Mouse (Mus musculus): Measurements from ENCODE around the gene Slc25a35. TPM values are rescaled to one million over a fixed set of nuclear protein-coding genes. Genes with fewer than 3 reads are reported as not detected.
"Not testable (repeated sequence)": the region's sequence is repeated elsewhere in the genome, so short reads cannot be mapped to it uniquely, and the experiment has no call there.

Gene Slc25a35
- polyA plus RNA-seq, 1 experiment, result 46.2 TPM

- DNase-seq, result no peak
- 81% methylated on average over 16 of the region's 17 CpGs for WGBS
- Histone ChIP-seq H3K27ac (ENCODE audit: insufficient read depth, low read depth, low read length) (no peak overlapping the region), H3K4me3 (ENCODE audit: insufficient read depth, low read depth, low read length) (no peak overlapping the region), H3K27me3 (replicated peaks; ENCODE audit: control insufficient read depth, insufficient read depth, low read length) (no peaks in the 10 kb centered on the region), H3K4me1 (ENCODE audit: control insufficient read depth, insufficient read depth, low read length) (0 out of 2 replicates have a peak, but pooled peaks cover 2% of the 10 kb centered on the region), H3K36me3 (ENCODE audit: control insufficient read depth, insufficient read depth, low read length) (no peaks in the 10 kb centered on the region)
- TF ChIP-seq POLR2A (IDR thresholded peaks at IDR 0.05; ENCODE audit: low read depth, low read length) (no peak), CTCF (conservative IDR thresholded peaks at IDR 0.05; ENCODE audit: insufficient read depth, insufficient read length, low read depth, low read length) (no peak)
Measured at GRCm38 (mm10) chr11:68988341-68988740, 20.4 kb downstream of the Slc25a35 start.

GRCm38 (mm10) chr11:68993122-68993521 is 25.2 kb downstream of the Slc25a35 start:
- DNase-seq, result no peak

GRCm38 (mm10) chr11:68994377-68994776 is 26.4 kb downstream of the Slc25a35 start:
- Histone ChIP-seq H3K27ac (ENCODE audit: insufficient read depth, low read depth, low read length) (no peak overlapping the region), H3K4me1 (ENCODE audit: control insufficient read depth, insufficient read depth, low read length) (no peaks in the 10 kb centered on the region), H3K36me3 (ENCODE audit: control insufficient read depth, insufficient read depth, low read length) (no peaks in the 10 kb centered on the region; the same call in 1 of the 2 replicates), H3K27me3 (replicated peaks; ENCODE audit: control insufficient read depth, insufficient read depth, low read length) (no peaks in the 10 kb centered on the region), H3K4me3 (ENCODE audit: insufficient read depth, low read depth, low read length) (no peak overlapping the region)
- no peak for DNase-seq
- 0 out of 2 replicates have a peak, but pooled peaks have one; percentile 14 for TF ChIP-seq CTCF (conservative IDR thresholded peaks at IDR 0.05; ENCODE audit: insufficient read depth, insufficient read length, low read depth, low read length)
- TF ChIP-seq POLR2A (IDR thresholded peaks at IDR 0.05; ENCODE audit: low read depth, low read length), result no peak
- WGBS, result 95% methylated on average over 3 of the region's 3 CpGs

More at GRCm38 (mm10) chr11:68993122-68993521, 25.2 kb downstream of the Slc25a35 start:
- no peaks in the 10 kb centered on the region for H3K4me1 ChIP-seq (ENCODE audit: control insufficient read depth, insufficient read depth, low read length)
- H3K27ac ChIP-seq (ENCODE audit: insufficient read depth, low read depth, low read length), result no peak overlapping the region
- no peak for TF ChIP-seq POLR2A (IDR thresholded peaks at IDR 0.05; ENCODE audit: low read depth, low read length)
- TF ChIP-seq CTCF (conservative IDR thresholded peaks at IDR 0.05; ENCODE audit: insufficient read depth, insufficient read length, low read depth, low read length), result no peak
- H3K4me3 ChIP-seq (ENCODE audit: insufficient read depth, low read depth, low read length), result no peak overlapping the region
- WGBS, result 88% methylated on average over 7 of the region's 7 CpGs
- no peaks in the 10 kb centered on the region; the same call in 1 of the 2 replicates for H3K36me3 ChIP-seq (ENCODE audit: control insufficient read depth, insufficient read depth, low read length)
- H3K27me3 ChIP-seq (replicated peaks; ENCODE audit: control insufficient read depth, insufficient read depth, low read length), result no peaks in the 10 kb centered on the region

GRCm38 (mm10) chr11:68997080-68997479 is 29.1 kb downstream of the Slc25a35 start:
- Histone ChIP-seq H3K4me3 (ENCODE audit: insufficient read depth, low read depth, low read length) (no peak overlapping the region), H3K36me3 (ENCODE audit: control insufficient read depth, insufficient read depth, low read length) (peaks cover 2% of the 10 kb centered on the region), H3K27ac (ENCODE audit: insufficient read depth, low read depth, low read length) (no peak overlapping the region), H3K4me1 (ENCODE audit: control insufficient read depth, insufficient read depth, low read length) (no peaks in the 10 kb centered on the region), H3K27me3 (replicated peaks; ENCODE audit: control insufficient read depth, insufficient read depth, low read length) (no peaks in the 10 kb centered on the region)
- no peak for DNase-seq
- no peak for TF ChIP-seq CTCF (conservative IDR thresholded peaks at IDR 0.05; ENCODE audit: insufficient read depth, insufficient read length, low read depth, low read length)
- 95% methylated on average over 4 of the region's 4 CpGs for WGBS

GRCm38 (mm10) chr11:69002782-69003181 is 34.9 kb downstream of the Slc25a35 start:
- DNase-seq; H3K4me1 ChIP-seq (ENCODE audit: control insufficient read depth, insufficient read depth, low read length); H3K27me3 ChIP-seq (replicated peaks; ENCODE audit: control insufficient read depth, insufficient read depth, low read length); H3K36me3 ChIP-seq (ENCODE audit: control insufficient read depth, insufficient read depth, low read length); H3K27ac ChIP-seq (ENCODE audit: insufficient read depth, low read depth, low read length); H3K4me3 ChIP-seq (ENCODE audit: insufficient read depth, low read depth, low read length): not testable (repeated sequence)
- 93% methylated on average over 4 of the region's 4 CpGs for WGBS

GRCm38 (mm10) chr11:69003592-69003991 is 35.7 kb downstream of the Slc25a35 start:
- no peaks in the 10 kb centered on the region for H3K4me1 ChIP-seq (ENCODE audit: control insufficient read depth, insufficient read depth, low read length)
- no peak overlapping the region for H3K4me3 ChIP-seq (ENCODE audit: insufficient read depth, low read depth, low read length)
- WGBS, result 40% methylated on average over 4 of the region's 4 CpGs
- no peak overlapping the region for H3K27ac ChIP-seq (ENCODE audit: insufficient read depth, low read depth, low read length)
- H3K27me3 ChIP-seq (replicated peaks; ENCODE audit: control insufficient read depth, insufficient read depth, low read length), result no peaks in the 10 kb centered on the region
- peak; percentile 39 for DNase-seq
- TF ChIP-seq POLR2A (IDR thresholded peaks at IDR 0.05; ENCODE audit: low read depth, low read length) (no peak), CTCF (conservative IDR thresholded peaks at IDR 0.05; ENCODE audit: insufficient read depth, insufficient read length, low read depth, low read length) (0 out of 2 replicates have a peak, but pooled peaks have one; percentile 33)
- H3K36me3 ChIP-seq (ENCODE audit: control insufficient read depth, insufficient read depth, low read length), result peaks cover 2% of the 10 kb centered on the region

GRCm38 (mm10) chr11:69005193-69005592 is 37.3 kb downstream of the Slc25a35 start:
- no peaks in the 10 kb centered on the region for H3K4me1 ChIP-seq (ENCODE audit: control insufficient read depth, insufficient read depth, low read length)
- no peak overlapping the region for H3K4me3 ChIP-seq (ENCODE audit: insufficient read depth, low read depth, low read length)
- no peak overlapping the region for H3K27ac ChIP-seq (ENCODE audit: insufficient read depth, low read depth, low read length)
- TF ChIP-seq CTCF (conservative IDR thresholded peaks at IDR 0.05; ENCODE audit: insufficient read depth, insufficient read length, low read depth, low read length), result no peak
- TF ChIP-seq POLR2A (IDR thresholded peaks at IDR 0.05; ENCODE audit: low read depth, low read length), result no peak
- 86% methylated on average over 7 of the region's 7 CpGs for WGBS
- no peak for DNase-seq
- H3K27me3 ChIP-seq (replicated peaks; ENCODE audit: control insufficient read depth, insufficient read depth, low read length), result no peaks in the 10 kb centered on the region
- H3K36me3 ChIP-seq (ENCODE audit: control insufficient read depth, insufficient read depth, low read length), result peaks cover 2% of the 10 kb centered on the region

- not testable (repeated sequence) for DNase-seq
Measured at GRCm38 (mm10) chr11:69006575-69006974, 38.6 kb downstream of the Slc25a35 start.

More at GRCm38 (mm10) chr11:69006575-69006974, 38.6 kb downstream of the Slc25a35 start:
- not testable (repeated sequence) for H3K27me3 ChIP-seq (replicated peaks; ENCODE audit: control insufficient read depth, insufficient read depth, low read length); H3K4me1 ChIP-seq (ENCODE audit: control insufficient read depth, insufficient read depth, low read length); H3K36me3 ChIP-seq (ENCODE audit: control insufficient read depth, insufficient read depth, low read length); H3K27ac ChIP-seq (ENCODE audit: insufficient read depth, low read depth, low read length); H3K4me3 ChIP-seq (ENCODE audit: insufficient read depth, low read depth, low read length)
